Mouse (Mus musculus) gastrocnemius, postnatal 14 days (tissue): ENCODE measurements around the gene Khsrp. TPM values are rescaled to one million over a fixed set of nuclear protein-coding genes. Genes with fewer than 3 reads are reported as not detected.

Source experiments
- DNase-seq: peaks from one replicate; pipeline ENCODE4 v3.0.0; 2021; ENCODE audit warnings: mixed read lengths
- intact Hi-C: fragments of 180-260 bp; cut with DNase I; formaldehyde crosslinking; loops from one replicate; pipeline ENCODE4 v1.15.1; 2025; ENCODE audit warnings: low total_unique reads
- total RNA-seq, 2 experiments: library from RNA; stranded (reverse); gene quantifications; 2 replicates each; pipeline ENCODE4 v1.2.3; 2021

The Khsrp gene
- total RNA-seq, 2 experiments from 2014 or later, result 31.9 to 36.4 TPM

GRCm38 (mm10) chr17:56990966-56991365, 40.4 kb downstream of the Khsrp start:
- no peak for DNase-seq
- intact Hi-C loops, result no loop called here

DNA sequence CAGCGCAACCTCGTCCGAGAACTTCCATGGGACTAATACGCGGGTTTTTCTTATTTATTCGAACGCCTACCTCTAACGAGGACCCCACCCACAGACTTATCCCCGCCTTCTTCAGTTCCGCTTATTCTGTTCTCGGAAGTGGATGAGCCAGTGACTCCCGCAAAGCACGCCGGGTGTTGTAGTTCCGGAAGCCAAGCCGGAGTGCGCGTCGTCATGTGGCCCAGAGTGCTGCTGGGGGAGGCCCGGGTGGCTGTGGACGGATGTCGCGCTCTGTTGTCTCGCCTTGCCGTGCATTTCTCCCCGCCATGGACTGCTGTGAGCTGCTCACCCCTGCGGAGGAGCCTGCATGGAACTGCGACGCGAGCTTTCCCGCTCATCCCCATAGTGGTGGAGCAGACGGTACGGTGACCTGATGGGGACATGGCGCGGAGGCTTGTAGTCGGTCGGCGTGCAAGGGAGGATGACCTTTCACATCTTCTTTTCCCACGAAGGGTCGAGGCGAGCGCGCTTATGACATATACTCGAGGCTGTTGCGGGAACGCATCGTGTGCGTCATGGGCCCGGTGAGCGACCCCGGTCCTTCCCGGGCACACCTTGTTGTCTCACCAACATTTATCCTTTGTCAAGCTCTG, 41.1 kb downstream of the Khsrp start, which contains the start of gene Clpp:
Clpp (plus strand) TSS at position 191 of the 632 bp plus-strand sequence.
- intact Hi-C loops, result no loop called here
- DNase-seq, result peak; percentile 95

- DNase-seq, result peak; percentile 69
These were observed 41.7 kb downstream of the Khsrp start for GRCm38 (mm10) chr17:56989467-56990114.

DNA sequence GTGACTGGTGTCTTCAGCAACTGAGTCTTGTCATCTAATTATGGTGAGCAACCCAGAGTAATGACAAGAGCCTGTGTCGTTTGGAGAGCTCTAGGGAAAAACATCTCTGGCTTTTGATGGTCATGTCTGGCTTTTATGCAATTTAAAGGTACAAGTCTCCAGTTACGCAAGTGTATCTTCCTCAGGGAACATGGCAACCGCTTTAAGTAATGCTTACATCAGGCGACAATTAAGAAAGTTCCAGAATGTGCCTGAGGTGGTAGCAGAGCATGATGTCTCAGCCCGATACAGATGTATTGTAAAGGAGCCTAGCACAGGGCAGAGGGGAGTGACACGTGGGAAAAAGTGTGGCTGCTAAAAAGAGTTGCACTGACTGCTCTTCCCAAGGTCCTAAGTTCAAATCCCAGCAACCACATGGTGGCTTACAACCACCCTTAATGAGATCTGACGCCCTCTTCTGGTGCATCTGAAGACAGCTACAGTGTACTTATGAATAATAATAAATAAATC, 42.3 kb downstream of the Khsrp start:
- intact Hi-C loops, result no loop called here
- DNase-seq, result no peak

More at GRCm38 (mm10) chr17:56989467-56990114, 41.7 kb downstream of the Khsrp start:
- intact Hi-C loops, result no loop called here

- intact Hi-C loops, result no loop called here
- no peak for DNase-seq
These were observed 42.9 kb downstream of the Khsrp start for GRCm38 (mm10) chr17:56988441-56988840.

GRCm38 (mm10) chr17:56986105-56986805, 45.1 kb downstream of the Khsrp start:
- no peak for DNase-seq
- intact Hi-C loops, result no loop called here

GRCm38 (mm10) chr17:56985656-56986055, 45.7 kb downstream of the Khsrp start:
- DNase-seq, result no peak
- intact Hi-C loops, result no loop called here

DNA sequence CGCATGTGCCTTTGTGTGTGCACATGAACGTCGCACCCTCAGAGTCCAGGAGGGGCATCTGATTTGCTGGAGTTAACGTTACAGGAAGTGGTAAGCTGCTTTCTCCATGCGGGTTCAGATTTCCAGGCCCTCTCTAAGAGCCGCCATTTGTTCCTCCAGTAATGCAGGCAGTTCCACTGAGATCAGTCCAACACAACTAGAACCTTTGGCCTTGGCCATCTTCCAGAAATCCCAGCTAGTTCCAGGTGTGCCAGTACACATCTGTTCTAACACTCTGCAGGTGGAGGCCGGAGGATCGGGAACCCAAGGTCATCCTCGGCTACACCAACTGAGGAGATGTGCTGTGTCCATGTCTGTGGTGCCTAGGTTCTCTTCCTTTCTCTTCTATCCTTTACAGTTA, 46.4 kb downstream of the Khsrp start:
- intact Hi-C loops, result no loop called here
- no peak for DNase-seq

- DNase-seq, result no peak
- intact Hi-C loops, result no loop called here
These were observed 49.3 kb downstream of the Khsrp start, which contains the start of gene Acer1 for GRCm38 (mm10) chr17:56982013-56982412. Gene Acer1 (minus strand): TSS chr17:56982126.

GRCm38 (mm10) chr17:56981049-56981448, 50.3 kb downstream of the Khsrp start:
- intact Hi-C loops, result no loop called here
- DNase-seq, result no peak

DNA sequence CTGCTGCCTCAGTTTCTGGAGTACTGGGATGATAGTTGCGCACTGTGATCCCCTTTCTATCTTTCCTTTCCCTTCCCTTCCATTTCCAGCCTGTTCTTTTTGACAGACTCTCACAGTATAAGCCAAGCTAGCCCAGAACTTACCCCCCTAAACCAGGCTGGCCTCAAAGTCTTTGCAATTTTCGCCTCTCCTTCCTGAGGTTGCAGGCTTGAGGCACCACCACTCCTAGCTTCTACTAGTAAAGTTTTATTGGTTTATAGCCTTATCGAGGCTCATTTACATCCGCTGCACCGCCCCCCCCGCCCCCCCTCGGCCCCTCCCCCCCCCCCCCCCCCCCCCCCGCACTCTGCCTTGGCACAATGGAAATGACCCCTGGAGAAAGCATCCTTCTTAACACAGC, 51.8 kb downstream of the Khsrp start:
- no peak for DNase-seq
- intact Hi-C loops, result no loop called here

- no peak for DNase-seq
- intact Hi-C loops, result no loop called here
These were observed 54.6 kb downstream of the Khsrp start for GRCm38 (mm10) chr17:56976531-56977390.

DNA sequence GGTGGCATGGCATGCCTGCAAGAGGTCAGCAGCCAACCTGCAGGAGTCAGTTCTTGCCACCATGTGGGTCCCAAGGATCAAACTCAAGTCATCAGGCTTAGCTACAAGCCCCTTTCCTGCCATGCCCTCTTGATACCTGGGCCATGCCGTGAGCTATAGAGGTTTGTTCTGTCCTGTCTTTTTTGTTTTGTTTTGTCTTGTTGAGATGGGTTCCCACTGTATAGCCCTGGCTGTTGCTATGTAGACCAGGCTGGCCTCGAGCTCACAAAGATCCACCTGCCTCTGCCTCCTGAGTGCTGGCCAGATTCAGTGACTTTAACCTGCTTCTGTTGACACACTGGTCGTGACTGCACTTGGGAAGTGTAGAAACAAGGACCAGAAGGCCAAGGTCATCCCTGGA, 55.9 kb downstream of the Khsrp start:
- DNase-seq, result no peak
- intact Hi-C loops, result no loop called here

DNA sequence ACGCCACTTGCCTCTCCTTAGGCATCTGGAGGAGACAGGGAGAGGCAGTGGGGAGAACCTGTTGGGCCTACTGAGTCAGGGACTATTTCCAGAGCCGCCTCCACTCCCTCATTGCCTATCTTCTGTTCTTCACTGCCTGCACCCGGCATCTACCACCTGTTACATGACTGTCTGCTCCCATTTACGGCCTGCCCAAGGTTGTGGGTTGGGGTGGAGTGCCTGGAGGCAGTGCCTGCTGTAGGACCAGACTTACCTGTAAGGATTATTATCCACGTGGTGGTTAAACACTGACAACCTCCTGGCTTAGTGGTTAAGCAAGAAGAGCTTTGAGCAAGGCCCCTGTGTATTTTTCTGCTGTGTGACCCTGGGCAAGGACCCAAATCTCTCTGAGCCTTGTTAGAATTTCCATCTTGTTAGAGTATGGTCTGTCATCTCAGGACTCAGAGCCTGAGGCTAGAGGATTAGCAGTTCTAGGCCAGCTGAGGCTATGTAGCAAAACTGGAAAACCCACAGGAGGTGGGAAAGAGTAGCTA, 56.5 kb downstream of the Khsrp start:
- intact Hi-C loops, result no loop called here

GRCm38 (mm10) chr17:56973956-56974707, 57.2 kb downstream of the Khsrp start:
- no peak for DNase-seq

More for the DNA sequence above, 56.5 kb downstream of the Khsrp start:
- no peak for DNase-seq

More at GRCm38 (mm10) chr17:56973956-56974707, 57.2 kb downstream of the Khsrp start:
- intact Hi-C loops, result no loop called here
